Mouse (Mus musculus) liver, embryonic 11.5 days (tissue): ENCODE measurements around the gene Dffb. TPM values are rescaled to one million over a fixed set of nuclear protein-coding genes. Genes with fewer than 3 reads are reported as not detected.

Experiments
- ATAC-seq: fragments of 200-750 bp; cut with Nextera tagmentation; replicated peaks from 2 replicates; pipeline ENCODE4 v1.8.0; 2017; ENCODE audit warnings: moderate number of reproducible peaks, mild to moderate bottlenecking, moderate TSS enrichment, moderate library complexity; ENCODE audit not compliant: low FRiP score
- DNase-seq: peaks from one replicate; pipeline ENCODE4 v3.0.0-alpha.2; 2017; ENCODE audit warnings: low spot score
- H3K27ac ChIP-seq: fragments of 300-500 bp; sonication (generic); 2 replicates; pipeline ENCODE4 v1.5.1; 2014; ENCODE audit warnings: mild to moderate bottlenecking, low read depth, low read length, control low read depth
- H3K27me3 ChIP-seq: fragments of 300-500 bp; sonication (generic); replicated peaks from 2 replicates; pipeline ENCODE4 v1.6.1; 2014; ENCODE audit warnings: low read length, mixed read lengths; ENCODE audit not compliant: control insufficient read depth, insufficient read depth
- H3K36me3 ChIP-seq: fragments of 300-500 bp; sonication (generic); 2 replicates; pipeline ENCODE4 v1.6.1; 2014; ENCODE audit warnings: mild to moderate bottlenecking, low read length, moderate library complexity, mixed read lengths; ENCODE audit not compliant: control insufficient read depth, insufficient read depth
- H3K4me1 ChIP-seq: fragments of 300-500 bp; sonication (generic); replicated peaks from 2 replicates; pipeline ENCODE4 v1.6.1; 2014; ENCODE audit warnings: low read length, mixed read lengths; ENCODE audit not compliant: control insufficient read depth, insufficient read depth
- H3K4me2 ChIP-seq: fragments of 300-500 bp; sonication (generic); 2 replicates; pipeline ENCODE4 v1.6.1; 2014; ENCODE audit warnings: mild to moderate bottlenecking, control low read depth, moderate library complexity
- H3K4me3 ChIP-seq: fragments of 300-500 bp; sonication (generic); 2 replicates; pipeline ENCODE4 v1.5.1; 2014; ENCODE audit warnings: low read depth, low read length, control low read depth
- H3K9ac ChIP-seq: fragments of 300-500 bp; sonication (generic); 2 replicates; pipeline ENCODE4 v1.6.1; 2014; ENCODE audit warnings: low read depth, low read length, control low read depth
- H3K9me3 ChIP-seq: fragments of 300-500 bp; sonication (generic); 2 replicates; pipeline ENCODE4 v1.6.1; 2016; ENCODE audit warnings: low read length, inconsistent platforms, mixed read lengths; ENCODE audit not compliant: control insufficient read depth
- WGBS: fragments of 180-500 bp; shearing (Covaris S2); extraction: QIAGEN DNeasy Blood & Tissue Kit; methylation state at CpG from one replicate; pipeline ENCODE4 v1.1.7; 2014; 5-methylcytosine and 5-hydroxymethylcytosine counted together
- polyA plus RNA-seq: library from polyadenylated mRNA; unstranded; fragments of >200 nt; fragmentation: Nextera tagmentation; extraction: Ambion mirVana; gene quantifications from 2 replicates; pipeline ENCODE4 v1.2.1, GENCODE M21; 2014

The Dffb gene
- polyA plus RNA-seq, 1 experiment from 2014 or later = 18.5 TPM

- H3K27ac ChIP-seq = no peak overlapping the region
- H3K36me3 ChIP-seq = 0 out of 2 replicates have a peak, but pooled peaks cover 3% of the 10 kb centered on the region
- no peak overlapping the region for H3K9ac ChIP-seq
- H3K4me1 ChIP-seq = peaks cover 10% of the 10 kb centered on the region
- H3K9me3 ChIP-seq = no peaks in the 10 kb centered on the region
- H3K4me3 ChIP-seq = no peak overlapping the region
- DNase-seq (no peak), ATAC-seq (no peak)
- 81% methylated on average over 8 of the region's 8 CpGs for WGBS
- peaks cover 9% of the 10 kb centered on the region; the same call in 1 of the 2 replicates for H3K27me3 ChIP-seq
- H3K4me2 ChIP-seq = no peak overlapping the region
Observed at GRCm38 (mm10) chr4:153955651-153956050, 19.3 kb downstream of the Dffb start.

GRCm38 (mm10) chr4:153951692-153952091 is 23.2 kb downstream of the Dffb start:
- no peak for DNase-seq
- H3K9me3 ChIP-seq = no peaks in the 10 kb centered on the region

GRCm38 (mm10) chr4:153951150-153951549 is 23.8 kb downstream of the Dffb start:
- H3K27ac ChIP-seq = no peak overlapping the region
- WGBS = 59% methylated on average over 3 of the region's 3 CpGs
- no peaks in the 10 kb centered on the region for H3K9me3 ChIP-seq
- H3K4me3 ChIP-seq = no peak overlapping the region
- no peaks in the 10 kb centered on the region for H3K4me1 ChIP-seq
- H3K27me3 ChIP-seq = peaks cover 19% of the 10 kb centered on the region
- no peak overlapping the region for H3K9ac ChIP-seq
- ATAC-seq (no peak), DNase-seq (no peak)
- H3K36me3 ChIP-seq = no peaks in the 10 kb centered on the region
- no peak overlapping the region for H3K4me2 ChIP-seq

More at GRCm38 (mm10) chr4:153951692-153952091, 23.2 kb downstream of the Dffb start:
- 50% methylated on average over 5 of the region's 5 CpGs for WGBS
- no peaks in the 10 kb centered on the region for H3K36me3 ChIP-seq
- no peak overlapping the region for H3K4me3 ChIP-seq
- H3K4me1 ChIP-seq = no peaks in the 10 kb centered on the region
- H3K27ac ChIP-seq = no peak overlapping the region
- no peak overlapping the region for H3K4me2 ChIP-seq
- H3K27me3 ChIP-seq = peaks cover 16% of the 10 kb centered on the region
- H3K9ac ChIP-seq = no peak overlapping the region
- no peak for ATAC-seq

- Histone ChIP-seq H3K27me3 (peaks cover 21% of the 10 kb centered on the region), H3K4me1 (no peaks in the 10 kb centered on the region), H3K27ac (no peak overlapping the region), H3K4me2 (no peak overlapping the region), H3K36me3 (no peaks in the 10 kb centered on the region), H3K4me3 (no peak overlapping the region), H3K9me3 (no peaks in the 10 kb centered on the region), H3K9ac (no peak overlapping the region)
- 63% methylated on average over 2 of the region's 2 CpGs for WGBS
- DNase-seq (no peak), ATAC-seq (no peak)
Observed at GRCm38 (mm10) chr4:153950372-153950771, 24.6 kb downstream of the Dffb start.

GRCm38 (mm10) chr4:153945741-153946140 is 29.2 kb downstream of the Dffb start:
- ATAC-seq = no peak
- peaks cover 12% of the 10 kb centered on the region for H3K27me3 ChIP-seq

GRCm38 (mm10) chr4:153944261-153944660 is 30.7 kb downstream of the Dffb start:
- no peak overlapping the region for H3K4me3 ChIP-seq
- H3K27ac ChIP-seq = no peak overlapping the region
- no peak overlapping the region for H3K9ac ChIP-seq
- H3K27me3 ChIP-seq = peaks cover 12% of the 10 kb centered on the region
- H3K4me2 ChIP-seq = no peak overlapping the region
- DNase-seq (no peak), ATAC-seq (no peak)
- H3K9me3 ChIP-seq = no peaks in the 10 kb centered on the region
- no peaks in the 10 kb centered on the region for H3K36me3 ChIP-seq
- H3K4me1 ChIP-seq = no peaks in the 10 kb centered on the region
- 56% methylated on average over 6 of the region's 6 CpGs for WGBS

More at GRCm38 (mm10) chr4:153945741-153946140, 29.2 kb downstream of the Dffb start:
- Histone ChIP-seq H3K4me2 (no peak overlapping the region), H3K36me3 (no peaks in the 10 kb centered on the region), H3K4me1 (no peaks in the 10 kb centered on the region), H3K4me3 (no peak overlapping the region), H3K27ac (no peak overlapping the region), H3K9me3 (no peaks in the 10 kb centered on the region), H3K9ac (no peak overlapping the region)
- WGBS = 78% methylated on average over 6 of the region's 6 CpGs
- DNase-seq = no peak

- Histone ChIP-seq H3K4me3 (no peak overlapping the region), H3K9me3 (no peaks in the 10 kb centered on the region), H3K4me1 (no peaks in the 10 kb centered on the region), H3K27ac (no peak overlapping the region), H3K9ac (no peak overlapping the region), H3K4me2 (no peak overlapping the region), H3K36me3 (no peaks in the 10 kb centered on the region), H3K27me3 (peaks cover 9% of the 10 kb centered on the region)
- WGBS = 54% methylated on average over 4 of the region's 4 CpGs
- ATAC-seq = no peak
- DNase-seq = no peak
Observed at GRCm38 (mm10) chr4:153943243-153943642, 31.7 kb downstream of the Dffb start.

GRCm38 (mm10) chr4:153929921-153930320 is 45.0 kb downstream of the Dffb start:
- H3K27me3 ChIP-seq = no peaks in the 10 kb centered on the region
- H3K36me3 ChIP-seq = no peaks in the 10 kb centered on the region
- no peak overlapping the region for H3K27ac ChIP-seq
- WGBS = 73% methylated on average over 4 of the region's 4 CpGs
- no peak overlapping the region for H3K4me3 ChIP-seq
- H3K9me3 ChIP-seq = no peaks in the 10 kb centered on the region
- ATAC-seq (no peak), DNase-seq (no peak)
- no peak overlapping the region for H3K9ac ChIP-seq
- H3K4me2 ChIP-seq = no peak overlapping the region
- no peaks in the 10 kb centered on the region for H3K4me1 ChIP-seq

- 63% methylated on average over 10 of the region's 10 CpGs for whole genome bisulfite sequencing
- Histone ChIP-seq H3K4me1 (no peaks in the 10 kb centered on the region), H3K27ac (no peak overlapping the region), H3K4me2 (no peak overlapping the region), H3K9me3 (no peaks in the 10 kb centered on the region), H3K4me3 (no peak overlapping the region), H3K27me3 (no peaks in the 10 kb centered on the region), H3K9ac (no peak overlapping the region), H3K36me3 (no peaks in the 10 kb centered on the region)
- no peak for DNase-seq
- ATAC-seq = no peak
Observed at GRCm38 (mm10) chr4:153929425-153929824, 45.5 kb downstream of the Dffb start.
